Mouse (Mus musculus) brain, embryonic 14.5 days (tissue): ENCODE measurements around the gene Tigd3.

Experiments used
- CTCF ChIP-seq: fragments of 200-500 bp; IDR thresholded peaks from 2 replicates; pipeline ENCODE4 v1.5.1; 2012; ENCODE audit warnings: inconsistent platforms, mild to moderate bottlenecking, moderate library complexity, borderline replicate concordance; ENCODE audit not compliant: insufficient read depth, insufficient read length; ENCODE audit errors: extremely low read depth
- POLR2A ChIP-seq: fragments of 200-500 bp; IDR thresholded peaks from 2 replicates; pipeline ENCODE4 v1.6.1; 2012; ENCODE audit warnings: mild to moderate bottlenecking, inconsistent platforms, borderline replicate concordance; ENCODE audit not compliant: poor library complexity, insufficient read depth, insufficient read length, severe bottlenecking; ENCODE audit errors: extremely low read depth

DNA sequence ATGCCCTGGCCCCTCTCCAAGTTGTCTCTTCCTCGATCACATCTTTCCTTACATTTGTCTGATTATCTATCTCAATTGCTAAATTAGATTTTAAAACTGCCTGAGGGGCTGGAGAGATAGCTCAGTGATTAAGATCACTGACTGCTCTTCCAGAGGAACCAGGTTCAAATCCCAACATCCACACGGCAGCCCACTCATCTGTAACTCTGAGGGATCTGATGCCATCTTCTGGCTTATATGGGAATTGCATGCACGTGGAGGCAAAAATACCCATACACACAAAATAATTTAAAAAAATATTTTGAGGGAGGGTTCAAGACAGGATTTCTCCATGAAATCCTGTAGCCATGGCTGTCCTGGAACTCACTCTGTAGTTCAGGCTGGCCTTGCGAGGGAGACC lies 8.1 kb downstream of the Tigd3 start:
- peak; percentile 46; the same call in 1 of the 2 replicates for TF ChIP-seq CTCF
- TF ChIP-seq POLR2A = no peak
